Mouse (Mus musculus) midbrain, embryonic 14.5 days (tissue): ENCODE measurements around the gene Olfr1301. TPM values are rescaled to one million over a fixed set of nuclear protein-coding genes. Genes with fewer than 3 reads are reported as not detected.

Source experiments
- ATAC-seq: fragments of 200-750 bp; cut with Nextera tagmentation; 2 replicates; pipeline ENCODE4 v1.8.0; 2017; ENCODE audit warnings: moderate number of reproducible peaks, moderate library complexity; ENCODE audit not compliant: low FRiP score, low TSS enrichment
- DNase-seq: peaks from one replicate; pipeline ENCODE4 v3.0.0-alpha.2; 2015
- H3K27ac ChIP-seq: fragments of 300-500 bp; sonication (generic); replicated peaks from 2 replicates; pipeline ENCODE4 v1.5.1; 2014; ENCODE audit warnings: mild to moderate bottlenecking, low read depth, low read length, moderate library complexity
- H3K27me3 ChIP-seq: fragments of 300-500 bp; sonication (generic); 2 replicates; pipeline ENCODE4 v1.6.1; 2014; ENCODE audit warnings: low read length, control low read depth, mixed read lengths; ENCODE audit not compliant: control insufficient read depth, insufficient read depth
- H3K36me3 ChIP-seq: fragments of 300-500 bp; sonication (generic); 2 replicates; pipeline ENCODE4 v1.6.1; 2014; ENCODE audit warnings: low read length, control low read depth; ENCODE audit not compliant: control insufficient read depth, insufficient read depth
- H3K4me1 ChIP-seq: fragments of 300-500 bp; sonication (generic); 2 replicates; pipeline ENCODE4 v1.6.1; 2014; ENCODE audit warnings: mild to moderate bottlenecking, antibody characterized with exemption, low read length, control low read depth; ENCODE audit not compliant: control insufficient read depth, insufficient read depth
- H3K4me2 ChIP-seq: fragments of 300-500 bp; sonication (generic); 2 replicates; pipeline ENCODE4 v1.6.1; 2014; ENCODE audit warnings: mild to moderate bottlenecking, low read length, moderate library complexity
- H3K4me3 ChIP-seq: fragments of 300-500 bp; sonication (generic); replicated peaks from 2 replicates; pipeline ENCODE4 v1.5.1; 2014; ENCODE audit warnings: low read depth, low read length
- H3K9ac ChIP-seq: fragments of 300-500 bp; sonication (generic); replicated peaks from 2 replicates; pipeline ENCODE4 v1.6.1; 2014; ENCODE audit warnings: mild to moderate bottlenecking, low read length, moderate library complexity
- H3K9me3 ChIP-seq: fragments of 300-500 bp; sonication (generic); 2 replicates; pipeline ENCODE4 v1.6.1; 2016; ENCODE audit warnings: low read length, control low read depth, mixed read lengths; ENCODE audit not compliant: control insufficient read depth
- WGBS: fragments of 180-500 bp; shearing (Covaris S2); extraction: QIAGEN DNeasy Blood & Tissue Kit; methylation state at CpG from one replicate; pipeline ENCODE4 v1.1.7; 2014; 5-methylcytosine and 5-hydroxymethylcytosine counted together
- polyA plus RNA-seq: library from polyadenylated mRNA; unstranded; fragments of >200 nt; fragmentation: Nextera tagmentation; extraction: Ambion mirVana; gene quantifications from 2 replicates; pipeline ENCODE4 v1.2.1, GENCODE M21; 2014

The Olfr1301 gene
- polyA plus RNA-seq: not detected in 2 replicates

- WGBS: 85% methylated on average over 3 of the region's 3 CpGs
- Histone ChIP-seq H3K4me3 (no peak within 1 kb of the TSS), H3K27ac (no peak within 1 kb of the TSS), H3K9ac (no peak within 1 kb of the TSS), H3K4me2 (no peak within 1 kb of the TSS), H3K27me3 (no peaks in the 10 kb centered on the region), H3K9me3 (no peaks in the 10 kb centered on the region), H3K36me3 (no peaks in the 10 kb centered on the region), H3K4me1 (no peaks in the 10 kb centered on the region)
- DNase-seq: no peak
- ATAC-seq: no peak
These were observed at the start of gene Olfr1301 for GRCm38 (mm10) chr2:111750706-111751105. Gene Olfr1301 (plus strand): TSS chr2:111751006.

GRCm38 (mm10) chr2:111726739-111727138, 24.1 kb upstream of the Olfr1301 start:
- no peaks in the 10 kb centered on the region for H3K4me1 ChIP-seq
- ATAC-seq (no peak), DNase-seq (peak; percentile 0)
- H3K27me3 ChIP-seq: no peaks in the 10 kb centered on the region
- no peaks in the 10 kb centered on the region for H3K36me3 ChIP-seq
- no peaks in the 10 kb centered on the region for H3K9me3 ChIP-seq
- no peak overlapping the region for H3K9ac ChIP-seq
- H3K4me3 ChIP-seq: no peak overlapping the region
- no peak overlapping the region for H3K27ac ChIP-seq
- H3K4me2 ChIP-seq: no peak overlapping the region

- Histone ChIP-seq H3K9ac (no peak within 1 kb of the TSS), H3K36me3 (no peaks in the 10 kb centered on the region), H3K27ac (no peak within 1 kb of the TSS), H3K9me3 (no peaks in the 10 kb centered on the region), H3K4me2 (no peak within 1 kb of the TSS), H3K27me3 (no peaks in the 10 kb centered on the region), H3K4me1 (no peaks in the 10 kb centered on the region), H3K4me3 (no peak within 1 kb of the TSS)
- WGBS: 79% methylated on average over 2 of the region's 2 CpGs
- ATAC-seq (no peak), DNase-seq (no peak)
These were observed 26.3 kb downstream of the Olfr1301 start, which contains the start of gene Olfr1302 for GRCm38 (mm10) chr2:111777129-111777528. Gene Olfr1302 (plus strand): TSS chr2:111777429.

Other genes starting within 250 kb of the Olfr1301 start
- not detected in 2 replicates for gene Olfr1293-ps, start 225.8 kb upstream of the Olfr1301 start, polyA plus RNA-seq
- not detected in 2 replicates for gene Olfr1294, start 210.7 kb upstream of the Olfr1301 start, polyA plus RNA-seq
- gene Olfr1295, start 181.3 kb upstream of the Olfr1301 start, polyA plus RNA-seq: not detected in 2 replicates
- gene Olfr1297, start 124.5 kb upstream of the Olfr1301 start, polyA plus RNA-seq: not detected in 2 replicates
- not detected in 2 replicates for gene Olfr1298, start 101.8 kb upstream of the Olfr1301 start, polyA plus RNA-seq
- not detected in 2 replicates for gene Olfr1299, start 89.6 kb upstream of the Olfr1301 start, polyA plus RNA-seq
- not detected in 2 replicates for gene Olfr1302, start 26.4 kb downstream of the Olfr1301 start, polyA plus RNA-seq
- not detected in 2 replicates for gene Olfr1303, start 69.3 kb downstream of the Olfr1301 start, polyA plus RNA-seq
- not detected in 2 replicates for gene Olfr1305, start 126.1 kb downstream of the Olfr1301 start, polyA plus RNA-seq
- not detected in 2 replicates for gene Olfr1306, start 165.3 kb downstream of the Olfr1301 start, polyA plus RNA-seq
- gene Olfr1307, start 198.4 kb downstream of the Olfr1301 start, polyA plus RNA-seq: 0.01 TPM in 1 of 2 replicates, not detected in the other
- not detected in 2 replicates for gene Olfr1308, start 213.9 kb downstream of the Olfr1301 start, polyA plus RNA-seq
- not detected in 2 replicates for gene Olfr1309, start 239.3 kb downstream of the Olfr1301 start, polyA plus RNA-seq